Mouse (Mus musculus) forebrain, embryonic 12.5 days (tissue): Measurements from ENCODE around the gene Ctsz. TPM values are rescaled to one million over a fixed set of nuclear protein-coding genes. Genes with fewer than 3 reads are reported as not detected.

Experiments used
- ATAC-seq: fragments of 200-750 bp; cut with Nextera tagmentation; 2 replicates; pipeline ENCODE4 v1.8.0; 2017; ENCODE audit warnings: moderate TSS enrichment; ENCODE audit not compliant: low FRiP score
- H3K27ac ChIP-seq: fragments of 300-500 bp; sonication (generic); 2 replicates; pipeline ENCODE4 v1.5.1; 2016; ENCODE audit warnings: mild to moderate bottlenecking
- H3K27me3 ChIP-seq: fragments of 300-500 bp; sonication (generic); 2 replicates; pipeline ENCODE4 v1.6.1; 2016; ENCODE audit warnings: mild to moderate bottlenecking
- H3K36me3 ChIP-seq: fragments of 300-500 bp; sonication (generic); replicated peaks from 2 replicates; pipeline ENCODE4 v1.6.1; 2016; ENCODE audit warnings: mild to moderate bottlenecking
- H3K4me1 ChIP-seq: fragments of 300-500 bp; sonication (generic); 2 replicates; pipeline ENCODE4 v1.6.1; 2016
- H3K4me2 ChIP-seq: fragments of 300-500 bp; sonication (generic); 2 replicates; pipeline ENCODE4 v1.6.1; 2016; ENCODE audit warnings: mild to moderate bottlenecking, moderate library complexity
- H3K4me3 ChIP-seq: fragments of 300-500 bp; sonication (generic); replicated peaks from 2 replicates; pipeline ENCODE4 v1.5.1; 2016; ENCODE audit warnings: mild to moderate bottlenecking
- H3K9ac ChIP-seq: fragments of 300-500 bp; sonication (generic); 2 replicates; pipeline ENCODE4 v1.6.1; 2016; ENCODE audit warnings: mild to moderate bottlenecking
- H3K9me3 ChIP-seq: fragments of 300-500 bp; sonication (generic); 2 replicates; pipeline ENCODE4 v1.6.1; 2016
- WGBS: fragments of 180-500 bp; shearing (Covaris S2); methylation state at CpG from one replicate; pipeline ENCODE4 v1.1.7; 2016; 5-methylcytosine and 5-hydroxymethylcytosine counted together
- polyA plus RNA-seq: library from polyadenylated mRNA; unstranded; fragments of >200 nt; fragmentation: Nextera tagmentation; extraction: Ambion mirVana; gene quantifications from 2 replicates; pipeline ENCODE4 v1.2.1, GENCODE M21; 2016

Gene Ctsz
- polyA plus RNA-seq, 1 experiment from 2014 or later, result 66.0 TPM

DNA sequence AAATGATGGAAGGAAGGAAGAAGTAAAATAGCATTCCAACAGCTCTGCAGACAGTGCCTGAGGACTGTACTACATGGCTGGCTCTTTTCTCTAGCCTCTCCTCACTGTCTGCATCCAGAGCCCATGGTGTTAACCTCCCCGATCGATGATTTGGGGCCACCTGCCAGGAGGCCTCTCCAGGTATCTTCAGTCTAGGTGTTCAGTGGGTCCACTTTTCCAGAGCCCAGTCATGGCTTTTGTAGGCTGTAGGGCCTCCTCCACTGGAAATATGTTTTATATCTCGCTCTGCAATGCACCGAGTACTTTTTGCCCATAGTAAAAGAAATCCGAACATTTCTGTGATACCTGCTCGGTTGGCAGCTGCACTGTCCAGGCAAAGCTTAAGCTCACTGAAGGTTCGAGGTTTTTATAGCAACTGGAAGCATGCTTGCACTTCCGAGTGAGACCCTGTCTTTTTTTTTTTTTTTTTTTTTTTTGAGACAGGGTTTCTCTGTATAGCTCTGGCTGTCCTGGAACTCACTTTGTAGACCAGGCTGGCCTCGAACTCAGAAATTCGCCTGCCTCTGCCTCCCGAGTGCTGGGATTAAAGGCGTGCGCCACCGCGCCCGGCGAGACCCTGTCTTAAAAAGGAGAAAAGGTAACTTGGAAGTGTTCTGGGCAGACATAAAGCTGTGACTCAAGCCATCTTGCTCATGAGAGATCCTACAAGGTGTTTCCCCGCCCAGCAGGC, 23.7 kb downstream of the Ctsz start:
- H3K27me3 ChIP-seq, result no peaks in the 10 kb centered on the region
- WGBS, result 51% methylated on average over 18 of the region's 18 CpGs
- H3K9me3 ChIP-seq, result no peaks in the 10 kb centered on the region
- peak overlapping the region; percentile 89 for H3K4me3 ChIP-seq
- H3K4me2 ChIP-seq, result peak overlapping the region; percentile 79
- peaks cover 15% of the 10 kb centered on the region for H3K4me1 ChIP-seq
- no peak overlapping the region for H3K27ac ChIP-seq
- ATAC-seq, result no peak
- H3K9ac ChIP-seq, result no peak overlapping the region
- H3K36me3 ChIP-seq, result peaks cover 8% of the 10 kb centered on the region

GRCm38 (mm10) chr2:174413127-174413526, 25.7 kb downstream of the Ctsz start:
- Histone ChIP-seq H3K4me3 (no peak overlapping the region), H3K4me2 (no peak overlapping the region), H3K36me3 (no peaks in the 10 kb centered on the region), H3K27me3 (no peaks in the 10 kb centered on the region), H3K9me3 (no peaks in the 10 kb centered on the region), H3K4me1 (peaks cover 15% of the 10 kb centered on the region), H3K9ac (no peak overlapping the region), H3K27ac (no peak overlapping the region)
- no peak for ATAC-seq
- WGBS, result 80% methylated on average over 7 of the region's 7 CpGs

DNA sequence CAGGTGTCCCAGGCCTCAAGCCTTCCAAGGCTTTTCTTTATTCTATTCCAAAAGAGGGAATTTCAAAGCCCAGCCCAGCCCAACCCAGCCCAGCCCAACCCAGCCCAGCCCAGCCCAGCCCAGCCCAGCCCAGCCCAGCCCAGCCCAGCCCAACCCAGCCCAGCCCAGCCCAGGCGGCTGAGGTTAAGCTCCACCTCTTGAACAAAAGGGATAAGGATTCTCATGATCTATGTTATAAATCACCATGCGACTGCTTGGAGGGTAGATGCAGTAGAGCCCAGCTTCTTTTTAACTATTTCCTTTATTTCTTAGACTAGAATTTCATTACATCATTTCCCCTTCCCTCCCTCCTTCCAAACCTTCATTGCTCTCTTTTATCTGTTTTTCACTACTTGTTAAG, 28.6 kb downstream of the Ctsz start:
- Histone ChIP-seq H3K9ac (no peak overlapping the region), H3K4me1 (no peaks in the 10 kb centered on the region), H3K27me3 (no peaks in the 10 kb centered on the region), H3K4me3 (no peak overlapping the region), H3K36me3 (no peaks in the 10 kb centered on the region), H3K9me3 (no peaks in the 10 kb centered on the region), H3K27ac (no peak overlapping the region), H3K4me2 (no peak overlapping the region)
- WGBS, result 51% methylated on average over 2 of the region's 2 CpGs
- ATAC-seq, result no peak

DNA sequence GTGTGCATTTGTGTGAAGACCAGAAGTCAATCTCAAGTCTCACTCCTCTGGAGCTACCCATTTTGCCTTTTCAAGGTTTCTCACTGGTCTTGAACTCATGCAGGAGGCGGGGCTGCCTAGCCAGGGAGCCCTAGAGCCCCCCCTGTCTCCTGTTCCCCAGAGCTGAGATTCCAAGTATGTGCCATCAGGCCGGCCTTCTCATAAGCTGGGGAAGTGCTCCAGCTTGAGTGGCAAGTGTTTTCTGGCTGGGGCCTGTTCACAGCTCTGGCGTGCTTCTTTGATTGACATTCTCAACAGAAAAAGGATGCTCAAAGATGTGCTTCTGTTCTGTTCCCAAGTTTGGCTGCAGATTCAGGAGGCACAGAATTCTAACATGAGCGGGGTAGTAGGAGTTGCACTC, 38.4 kb downstream of the Ctsz start:
- Histone ChIP-seq H3K27ac (no peak overlapping the region), H3K4me2 (no peak overlapping the region), H3K4me1 (no peaks in the 10 kb centered on the region), H3K27me3 (no peaks in the 10 kb centered on the region), H3K9me3 (no peaks in the 10 kb centered on the region), H3K36me3 (no peaks in the 10 kb centered on the region), H3K4me3 (no peak overlapping the region), H3K9ac (no peak overlapping the region)
- no peak for ATAC-seq
- 78% methylated on average over 4 of the region's 4 CpGs for WGBS

GRCm38 (mm10) chr2:174397881-174398280, 41.0 kb downstream of the Ctsz start:
- 92% methylated on average over 6 of the region's 6 CpGs for WGBS
- H3K4me3 ChIP-seq, result no peak overlapping the region
- no peak for ATAC-seq
- no peaks in the 10 kb centered on the region for H3K36me3 ChIP-seq
- no peak overlapping the region for H3K9ac ChIP-seq
- H3K27me3 ChIP-seq, result no peaks in the 10 kb centered on the region
- no peak overlapping the region for H3K27ac ChIP-seq
- no peaks in the 10 kb centered on the region for H3K9me3 ChIP-seq
- H3K4me2 ChIP-seq, result no peak overlapping the region
- H3K4me1 ChIP-seq, result no peaks in the 10 kb centered on the region

GRCm38 (mm10) chr2:174397065-174397464, 41.8 kb downstream of the Ctsz start:
- H3K4me1 ChIP-seq, result no peaks in the 10 kb centered on the region
- no peaks in the 10 kb centered on the region for H3K27me3 ChIP-seq
- no peak overlapping the region for H3K4me3 ChIP-seq
- no peak overlapping the region for H3K9ac ChIP-seq
- no peak overlapping the region for H3K4me2 ChIP-seq
- H3K27ac ChIP-seq, result no peak overlapping the region
- no peaks in the 10 kb centered on the region for H3K9me3 ChIP-seq
- H3K36me3 ChIP-seq, result no peaks in the 10 kb centered on the region
- ATAC-seq, result no peak
- WGBS, result 96% methylated on average over 1 of the region's 1 CpGs

- Histone ChIP-seq H3K36me3 (no peaks in the 10 kb centered on the region), H3K9me3 (no peaks in the 10 kb centered on the region), H3K27ac (no peak overlapping the region), H3K4me2 (no peak overlapping the region), H3K27me3 (no peaks in the 10 kb centered on the region), H3K4me3 (no peak overlapping the region), H3K9ac (no peak overlapping the region), H3K4me1 (no peaks in the 10 kb centered on the region)
- WGBS, result 82% methylated on average over 10 of the region's 10 CpGs
- ATAC-seq, result no peak
Observed at GRCm38 (mm10) chr2:174396643-174397042, 42.2 kb downstream of the Ctsz start.

- H3K9me3 ChIP-seq, result no peaks in the 10 kb centered on the region
- no peak overlapping the region for H3K27ac ChIP-seq
- H3K4me3 ChIP-seq, result no peak overlapping the region
- no peaks in the 10 kb centered on the region for H3K27me3 ChIP-seq
- WGBS, result 89% methylated on average over 5 of the region's 5 CpGs
- no peaks in the 10 kb centered on the region for H3K36me3 ChIP-seq
- H3K9ac ChIP-seq, result no peak overlapping the region
- no peak for ATAC-seq
- no peak overlapping the region for H3K4me2 ChIP-seq
- no peaks in the 10 kb centered on the region for H3K4me1 ChIP-seq
Observed at GRCm38 (mm10) chr2:174393383-174393782, 45.5 kb downstream of the Ctsz start.

DNA sequence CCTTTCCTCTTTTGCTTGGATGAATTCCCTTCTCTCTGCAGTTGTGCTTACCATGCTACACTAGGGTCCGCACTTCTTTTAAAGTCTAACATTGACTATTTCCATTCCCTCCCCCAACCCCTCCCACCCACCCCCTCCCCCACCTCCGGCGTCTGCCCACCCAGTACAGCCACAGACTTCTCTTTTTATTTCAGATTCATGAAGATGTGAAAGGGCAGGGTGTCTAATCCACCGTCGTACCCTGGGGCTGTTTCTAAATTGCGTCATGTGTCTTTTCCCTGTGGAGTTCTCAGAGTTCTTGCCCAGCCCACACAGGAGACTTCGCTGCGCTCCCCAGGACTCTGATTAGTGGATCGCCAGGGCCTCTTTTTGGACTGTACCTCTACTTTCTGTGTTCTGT, 46.3 kb downstream of the Ctsz start:
- H3K27ac ChIP-seq, result no peak overlapping the region

DNA sequence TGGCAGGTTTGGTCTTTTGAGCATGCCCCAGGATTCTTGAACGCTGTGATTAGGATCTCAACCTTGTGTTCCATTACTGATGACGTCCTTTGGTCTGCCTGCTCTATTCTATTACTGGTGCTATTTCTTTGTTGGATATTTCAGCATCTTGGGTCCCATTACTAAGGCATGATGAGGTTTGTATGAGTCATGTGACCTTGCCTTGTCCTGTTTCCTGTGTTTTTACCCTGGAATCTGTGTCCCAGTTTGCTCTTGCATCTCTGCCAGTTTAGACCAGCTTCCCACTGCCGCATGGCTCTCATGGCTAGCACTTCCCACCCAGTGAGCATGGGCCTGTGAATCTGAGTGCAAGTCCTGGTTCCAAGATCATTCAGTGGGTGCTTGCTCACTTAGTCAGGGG, 46.9 kb downstream of the Ctsz start:
- Histone ChIP-seq H3K27ac (no peak overlapping the region), H3K9me3 (no peaks in the 10 kb centered on the region), H3K27me3 (no peaks in the 10 kb centered on the region), H3K36me3 (no peaks in the 10 kb centered on the region), H3K9ac (no peak overlapping the region), H3K4me3 (no peak overlapping the region), H3K4me2 (no peak overlapping the region), H3K4me1 (no peaks in the 10 kb centered on the region)
- no peak for ATAC-seq
- 91% methylated on average over 3 of the region's 3 CpGs for WGBS

More for the DNA sequence above, 46.3 kb downstream of the Ctsz start:
- H3K27me3 ChIP-seq, result no peaks in the 10 kb centered on the region
- no peaks in the 10 kb centered on the region for H3K4me1 ChIP-seq
- no peaks in the 10 kb centered on the region for H3K9me3 ChIP-seq
- WGBS, result 61% methylated on average over 9 of the region's 9 CpGs
- H3K9ac ChIP-seq, result no peak overlapping the region
- no peaks in the 10 kb centered on the region for H3K36me3 ChIP-seq
- H3K4me3 ChIP-seq, result no peak overlapping the region
- H3K4me2 ChIP-seq, result no peak overlapping the region
- no peak for ATAC-seq

DNA sequence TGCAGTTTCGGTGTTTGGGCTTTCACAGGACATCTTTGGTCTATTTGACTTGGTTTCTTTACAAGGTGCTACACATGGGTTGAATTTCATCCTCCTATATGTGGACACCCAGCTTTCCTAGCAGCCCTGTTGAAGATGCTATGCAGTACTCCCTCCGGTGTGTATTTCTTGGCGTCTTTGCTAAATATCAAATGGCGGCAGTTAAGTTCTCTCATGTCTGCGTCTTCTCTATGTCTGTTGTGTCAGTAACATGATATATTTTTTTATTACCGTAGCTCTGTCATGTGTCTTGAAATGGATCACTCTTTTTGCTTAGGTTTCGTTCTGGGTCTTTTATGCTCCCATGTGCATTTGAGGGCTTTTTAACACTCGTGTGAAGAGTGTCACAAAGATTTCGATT, 57.8 kb downstream of the Ctsz start:
- no peaks in the 10 kb centered on the region for H3K9me3 ChIP-seq
- no peak for ATAC-seq
- H3K27ac ChIP-seq, result no peak overlapping the region
- H3K36me3 ChIP-seq, result no peaks in the 10 kb centered on the region
- no peaks in the 10 kb centered on the region for H3K27me3 ChIP-seq
- no peak overlapping the region for H3K4me3 ChIP-seq
- H3K9ac ChIP-seq, result no peak overlapping the region
- no peaks in the 10 kb centered on the region for H3K4me1 ChIP-seq
- H3K4me2 ChIP-seq, result no peak overlapping the region
- WGBS, result 91% methylated on average over 9 of the region's 9 CpGs
